Mouse (Mus musculus) gastrocnemius, postnatal 10 days (tissue): Measurements from ENCODE around the gene Fkbp7. TPM values are rescaled to one million over a fixed set of nuclear protein-coding genes. Genes with fewer than 3 reads are reported as not detected.

Source experiments
- DNase-seq: peaks from one replicate; pipeline ENCODE4 v3.0.0; 2021; ENCODE audit warnings: mixed read lengths
- long read RNA-seq, 2 experiments: library from polyadenylated mRNA; stranded (forward); transcript quantifications; one replicate each; pipeline ENCODE4 v2.0.0; 2021
- total RNA-seq, 2 experiments: library from RNA; stranded (reverse); gene quantifications; 2 replicates each; pipeline ENCODE4 v1.2.3; 2021

The Fkbp7 gene
- total RNA-seq, result 10 to 100 TPM; 26.9 to 40.5 TPM
- long read RNA-seq, experiment 1, transcript Fkbp7-201 (4 exons, 860 nt), result major isoform, 11 of 12 reads
- long read RNA-seq, experiment 1, partial matches to known transcripts, result 0 of 12 reads
- long read RNA-seq, experiment 1, other reads (novel, unspliced or antisense), result 1 of 12 reads
- long read RNA-seq, experiment 2, transcript Fkbp7-201 (4 exons, 860 nt), result major isoform, 13 of 13 reads
- long read RNA-seq, experiment 2, partial matches to known transcripts, result 0 of 13 reads
- long read RNA-seq, experiment 2, other reads (novel, unspliced or antisense), result 0 of 13 reads

DNA sequence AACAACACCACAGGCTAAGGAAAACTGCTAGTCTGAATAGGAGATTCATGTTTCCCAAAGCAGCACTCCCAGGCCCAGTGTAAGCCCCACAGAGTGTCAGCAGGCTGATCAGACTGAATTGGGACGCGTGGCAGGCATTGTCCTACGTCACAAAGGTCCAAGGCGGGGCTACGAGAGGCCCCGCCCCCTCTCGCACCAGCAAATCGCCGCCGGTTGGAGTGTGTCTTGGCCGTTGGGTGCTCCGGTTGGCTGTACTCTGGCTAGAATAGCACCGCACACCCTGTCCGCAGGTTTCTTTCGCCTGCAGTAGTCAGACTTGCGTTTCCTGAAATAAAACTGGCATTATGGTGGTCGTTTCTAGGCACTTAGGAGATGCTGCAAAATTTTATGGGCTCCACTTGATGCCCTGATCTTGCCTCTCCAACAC lies at the start of gene Fkbp7:
Gene Fkbp7, minus strand, starts transcription at position 151 of the 427 bp plus-strand sequence.
- peak; percentile 89 for DNase-seq

DNA sequence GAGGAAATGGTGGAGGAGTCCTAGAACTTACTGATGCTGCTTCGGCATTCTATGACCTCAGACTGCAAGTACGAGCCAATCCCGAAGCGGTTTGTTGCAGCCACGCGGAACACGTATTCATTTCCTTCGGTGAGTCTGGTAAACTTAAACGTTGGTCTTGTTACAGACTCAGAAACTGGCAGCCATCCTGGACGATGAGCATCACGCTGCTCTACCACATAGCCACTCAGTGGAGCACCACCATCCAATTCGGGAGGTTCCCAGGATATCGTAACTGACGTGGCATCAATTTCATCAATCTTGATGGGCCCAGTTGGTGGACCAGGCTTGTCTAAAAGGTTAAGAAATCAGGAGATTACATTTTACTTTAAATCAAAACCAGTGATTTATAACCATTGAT lies 46.7 kb upstream of the Fkbp7 start:
- DNase-seq, result no peak

DNA sequence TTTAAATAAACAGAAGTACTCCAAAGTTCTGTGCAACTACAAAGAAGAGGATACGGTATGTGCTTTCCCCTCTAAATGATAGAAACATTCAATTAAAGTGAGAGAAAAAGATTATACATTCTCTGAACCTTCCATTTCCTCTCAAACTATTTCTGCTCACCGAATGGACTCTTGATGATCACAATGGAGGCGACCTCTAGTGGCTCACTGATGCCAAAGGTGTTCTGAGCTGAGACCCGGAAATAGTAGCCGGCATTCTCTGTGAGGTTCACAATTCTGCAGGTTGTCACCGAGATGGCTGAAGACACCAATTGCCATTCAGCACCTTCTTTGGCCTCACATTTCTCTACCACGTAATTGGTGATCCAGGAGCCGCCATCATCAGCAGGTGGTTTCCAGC lies 42.1 kb upstream of the Fkbp7 start:
- DNase-seq, result no peak

- DNase-seq, result no peak
Measured at GRCm38 (mm10) chr2:76708512-76708911, 35.6 kb upstream of the Fkbp7 start.

- no peak for DNase-seq
Measured at GRCm38 (mm10) chr2:76705655-76706054, 32.7 kb upstream of the Fkbp7 start.

DNA sequence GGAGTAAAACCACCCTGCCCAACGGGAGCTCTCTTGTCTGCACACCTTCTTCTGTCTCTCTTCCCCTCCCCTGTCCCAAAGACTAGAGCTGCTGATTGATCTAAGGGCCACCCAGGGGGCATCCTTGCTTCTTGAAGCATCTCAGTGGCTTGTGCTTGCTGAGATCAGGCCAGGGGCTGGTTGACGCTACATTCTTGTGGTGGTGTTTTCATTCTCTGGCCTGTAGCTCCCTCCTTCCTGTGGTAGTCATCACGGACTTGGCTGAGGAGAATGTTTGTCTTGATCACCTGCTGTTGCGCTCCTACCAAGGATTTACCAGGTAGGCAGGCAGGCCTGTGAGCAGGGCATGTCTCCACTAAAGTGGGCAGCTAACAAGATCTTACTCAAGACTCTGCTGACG lies 29.8 kb upstream of the Fkbp7 start:
- no peak for DNase-seq

- peak; percentile 40 for DNase-seq
Measured at GRCm38 (mm10) chr2:76702188-76702587, 29.3 kb upstream of the Fkbp7 start.

GRCm38 (mm10) chr2:76695290-76695689 lies 22.4 kb upstream of the Fkbp7 start:
- DNase-seq, result no peak

DNA sequence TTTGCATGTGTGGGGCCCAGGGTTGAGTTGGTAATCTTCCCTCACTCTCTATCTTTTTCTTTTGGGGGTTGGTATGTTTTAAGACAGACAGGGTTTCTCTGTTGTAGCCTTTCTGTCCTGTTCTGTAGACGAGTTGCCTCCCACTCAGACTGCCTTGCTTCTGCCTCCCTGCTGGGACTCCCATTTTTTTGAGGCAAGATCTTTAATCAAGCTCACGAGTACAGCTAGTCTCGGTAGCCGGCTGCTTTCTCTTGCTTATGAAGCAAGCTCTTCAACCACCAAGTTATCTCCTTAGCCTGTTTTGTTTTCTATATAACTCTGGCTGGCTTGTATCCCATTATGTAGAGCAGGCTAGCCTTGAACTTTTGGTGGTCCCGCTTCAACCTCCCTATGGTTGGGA lies 20.8 kb upstream of the Fkbp7 start:
- no peak for DNase-seq

GRCm38 (mm10) chr2:76690436-76691204 lies 17.7 kb upstream of the Fkbp7 start:
- no peak for DNase-seq

DNA sequence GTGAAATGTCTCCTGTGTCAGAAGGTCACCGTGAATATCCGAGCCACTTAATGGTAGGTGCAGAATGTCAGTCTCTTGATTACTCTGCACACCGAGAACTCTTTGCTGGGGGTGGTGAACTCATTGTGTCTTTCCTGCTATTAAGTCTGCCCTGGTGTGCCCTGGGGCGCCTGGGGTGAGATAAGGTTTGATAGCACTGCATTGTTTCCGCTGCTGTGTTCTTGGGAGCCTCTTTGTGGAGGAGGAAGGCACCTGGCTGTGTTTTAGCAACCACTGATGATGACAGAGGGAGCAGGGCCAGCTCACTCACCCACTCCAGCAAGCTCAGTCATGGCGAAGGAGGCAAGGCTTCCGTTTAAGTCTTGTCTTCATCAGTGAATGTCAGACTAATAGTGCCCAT lies 15.2 kb upstream of the Fkbp7 start:
- no peak for DNase-seq

- no peak for DNase-seq
Measured at GRCm38 (mm10) chr2:76687608-76688007, 14.7 kb upstream of the Fkbp7 start.

GRCm38 (mm10) chr2:76686986-76687385 lies 14.1 kb upstream of the Fkbp7 start:
- no peak for DNase-seq

DNA sequence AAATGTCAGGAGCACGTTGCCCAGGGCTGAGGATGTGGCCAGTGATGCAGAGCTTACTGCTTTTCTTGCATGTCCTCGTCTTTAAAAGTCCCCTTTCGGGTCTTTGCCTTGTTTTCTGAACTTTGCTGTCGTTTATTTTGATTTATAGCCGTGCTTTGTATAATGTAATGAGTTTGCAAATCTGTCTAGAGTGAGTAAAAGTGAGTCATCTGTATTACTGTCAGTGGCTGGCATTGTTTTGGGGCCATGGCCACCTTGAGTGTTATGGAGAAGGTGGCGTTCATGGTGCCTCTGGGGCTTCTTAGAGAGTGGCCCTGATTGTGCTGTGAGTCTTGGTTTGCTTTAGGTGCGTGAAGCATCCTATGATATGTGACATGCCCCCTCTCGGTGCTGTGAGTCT lies 9.4 kb upstream of the Fkbp7 start:
- no peak for DNase-seq

GRCm38 (mm10) chr2:76676401-76677226 lies 3.7 kb upstream of the Fkbp7 start:
- no peak for DNase-seq

DNA sequence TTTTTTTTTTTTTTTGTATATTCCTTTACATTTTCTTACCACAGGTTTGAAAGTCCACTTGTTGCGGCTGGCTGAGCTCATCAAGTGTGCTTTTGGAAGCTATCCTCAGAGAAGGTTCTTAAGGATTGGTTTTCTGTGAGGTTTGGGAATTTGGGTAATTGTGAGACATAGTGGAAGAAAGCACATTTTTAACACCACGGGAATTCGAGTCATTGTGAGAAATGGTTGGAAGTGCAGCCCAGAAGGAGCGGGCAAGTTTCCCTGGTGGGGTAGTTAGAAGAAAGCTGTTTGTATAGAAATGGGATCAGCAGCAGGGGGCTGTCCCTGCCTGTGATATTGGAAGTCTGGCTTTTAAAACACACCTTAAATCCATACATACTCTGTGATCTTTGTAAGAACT lies 3.0 kb upstream of the Fkbp7 start:
- DNase-seq, result no peak

DNA sequence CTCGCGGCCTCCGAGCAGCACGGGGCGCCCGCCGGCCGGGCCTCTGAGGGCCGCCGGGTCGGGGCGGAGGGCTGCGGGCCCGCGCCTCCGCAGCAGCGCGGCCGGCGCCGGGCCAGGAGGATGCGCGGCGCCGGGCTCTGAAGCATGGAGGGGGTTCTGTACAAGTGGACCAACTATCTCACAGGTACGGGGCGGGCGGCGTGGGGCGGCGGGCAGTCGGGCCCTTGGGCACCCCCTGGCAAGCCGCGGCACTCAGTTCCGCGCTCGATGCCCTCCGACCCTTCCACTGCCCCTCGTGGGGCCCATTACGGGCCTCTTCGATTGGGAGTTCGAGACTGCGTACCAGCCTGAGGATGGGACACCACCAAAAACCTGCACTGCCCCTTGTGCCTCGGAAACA lies 2.5 kb upstream of the Fkbp7 start:
- DNase-seq, result no peak

- peak; percentile 82 for DNase-seq
Measured at GRCm38 (mm10) chr2:76674725-76675427, 2.0 kb upstream of the Fkbp7 start, which contains the start of gene Plekha3. Gene Plekha3, plus strand, starts transcription at chr2:76675281.

DNA sequence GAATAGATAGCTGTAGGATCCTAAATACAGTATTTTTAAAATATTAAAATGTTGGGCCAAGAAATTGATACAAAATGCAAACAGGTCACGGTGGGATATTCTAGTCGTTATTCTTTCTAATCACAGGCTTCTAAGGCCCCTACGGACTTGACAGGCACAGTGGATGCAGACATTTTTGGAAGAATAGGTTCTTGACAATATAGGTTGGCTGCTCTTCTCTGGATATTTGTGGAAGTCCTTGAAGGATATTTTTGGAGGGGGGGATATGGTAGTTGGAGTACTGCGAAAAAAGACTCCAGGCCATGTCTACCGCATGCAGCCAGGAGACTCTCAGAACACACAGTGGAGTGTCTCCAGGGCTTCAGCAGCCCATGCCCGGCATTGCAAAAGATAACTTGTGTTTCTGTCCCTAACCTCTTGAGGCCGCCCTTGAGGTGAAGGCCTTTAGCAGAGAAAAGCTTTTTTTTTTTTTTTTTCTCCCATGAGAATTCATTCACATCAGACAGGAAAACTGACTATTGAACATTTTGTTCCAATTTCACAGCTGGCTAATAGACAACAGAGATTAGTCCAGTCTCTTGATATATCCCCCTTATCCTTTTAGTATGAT lies 661 bp upstream of the Fkbp7 start:
- peak; percentile 27 for DNase-seq

GRCm38 (mm10) chr2:76672134-76672745 lies 676 bp downstream of the Fkbp7 start:
- DNase-seq, result no peak

GRCm38 (mm10) chr2:76671641-76672040 lies 1.3 kb downstream of the Fkbp7 start:
- DNase-seq, result no peak
